Comparison of ENCODE assay signal across 50 mouse cellular contexts in genomic region chr6:122579086-122579485, GRCm38 (mm10). TPM values are rescaled to one million over a fixed set of nuclear protein-coding genes. Genes with fewer than 3 reads are reported as not detected.
"Had no signal": no experiment of that assay in that cellular context is flagged by ENCODE, and none has a peak within 500 bp of the region (broad histone marks: within the 10 kb centered on the region; RNA-seq: fewer than 3 reads in every experiment).

No protein-coding gene starts in this region.

- DNase-seq: heart, postnatal 10 days; heart, postnatal 14 days; heart, postnatal 36 days; heart, postnatal 4 days; kidney, adult 11 months; kidney, adult 18-20 months; kidney, adult 2 months; kidney, adult 8-10 months; kidney, adult 9 months; kidney, postnatal 10 days; kidney, postnatal 14 days; kidney, postnatal 25 days; kidney, postnatal 36 days; kidney, postnatal 4 days; layer of hippocampus, adult 9-11 months; layer of hippocampus, postnatal 36 days had no signal

RNA-seq across cellular contexts. Expression of gene Aicda, which starts 25.5 kb away (rescaled TPM):
- total RNA-seq: heart, postnatal 10 days; heart, postnatal 14 days; heart, postnatal 25 days; heart, postnatal 36 days; heart, postnatal 4 days; hematopoietic stem cell, adult 5-6 weeks; layer of hippocampus, adult 18-20 months; layer of hippocampus, adult 2 months; layer of hippocampus, adult 8-10 months; layer of hippocampus, postnatal 10 days; layer of hippocampus, postnatal 14 days; layer of hippocampus, postnatal 25 days; layer of hippocampus, postnatal 36 days; left cerebral cortex, adult 18-20 months; left cerebral cortex, adult 2 months; left cerebral cortex, adult 8-10 months had no signal
- polyA plus RNA-seq: heart, embryonic 13.5 days; heart, embryonic 14.5 days; heart, embryonic 15.5 days; heart, embryonic 16.5 days; heart, postnatal 0 days; hindbrain, embryonic 10.5 days; hindbrain, embryonic 11.5 days; intestine, embryonic 15.5 days; intestine, embryonic 16.5 days; intestine, postnatal 0 days; kidney, adult 2 months; kidney, embryonic 14.5 days; kidney, embryonic 15.5 days; kidney, embryonic 16.5 days; kidney, postnatal 0 days had no signal

RNA-seq across cellular contexts. Expression of gene Gdf3, which starts 30.8 kb away (rescaled TPM):
- total RNA-seq: heart, postnatal 10 days; heart, postnatal 14 days; heart, postnatal 25 days; heart, postnatal 36 days; heart, postnatal 4 days; layer of hippocampus, adult 18-20 months; layer of hippocampus, adult 2 months; layer of hippocampus, adult 8-10 months; layer of hippocampus, postnatal 10 days; layer of hippocampus, postnatal 14 days; layer of hippocampus, postnatal 25 days; layer of hippocampus, postnatal 36 days; left cerebral cortex, adult 18-20 months; left cerebral cortex, adult 2 months; left cerebral cortex, adult 8-10 months had no signal
- polyA plus RNA-seq: hindbrain, embryonic 10.5 days; hindbrain, embryonic 14.5 days; inflammation-experienced regulatory T-cells, adult 6 months; kidney, adult 2 months; kidney, embryonic 14.5 days; kidney, embryonic 15.5 days; kidney, embryonic 16.5 days; kidney, postnatal 0 days had no signal

RNA-seq across cellular contexts. Expression of gene Dppa3, which starts 47.1 kb away (rescaled TPM):
- total RNA-seq: heart, postnatal 10 days; heart, postnatal 14 days; heart, postnatal 25 days; heart, postnatal 36 days; heart, postnatal 4 days; hematopoietic stem cell, adult 5-6 weeks; hindbrain, postnatal 0 days; layer of hippocampus, adult 18-20 months; layer of hippocampus, adult 2 months; layer of hippocampus, adult 8-10 months; layer of hippocampus, postnatal 10 days; layer of hippocampus, postnatal 14 days; layer of hippocampus, postnatal 25 days; layer of hippocampus, postnatal 36 days; left cerebral cortex, adult 18-20 months; left cerebral cortex, adult 2 months; left cerebral cortex, adult 8-10 months had no signal
- polyA plus RNA-seq: heart, embryonic 13.5 days; heart, embryonic 15.5 days; heart, embryonic 16.5 days; hindbrain, embryonic 10.5 days; hindbrain, embryonic 11.5 days; hindbrain, embryonic 12.5 days; hindbrain, embryonic 13.5 days; hindbrain, embryonic 14.5 days; hindbrain, embryonic 15.5 days; hindbrain, embryonic 16.5 days; hindbrain, postnatal 0 days; inflammation-experienced regulatory T-cells, adult 6 months; intestine, embryonic 14.5 days; intestine, embryonic 15.5 days; intestine, embryonic 16.5 days; intestine, postnatal 0 days; kidney, adult 2 months; kidney, embryonic 14.5 days; kidney, embryonic 15.5 days; kidney, embryonic 16.5 days; kidney, postnatal 0 days; large intestine, adult 2 months had no signal
